Mouse (Mus musculus): ENCODE results near the gene Gmpr2.
A peak's percentile ranks its signal among the peaks of the same experiment; 100 is the strongest.

DNA sequence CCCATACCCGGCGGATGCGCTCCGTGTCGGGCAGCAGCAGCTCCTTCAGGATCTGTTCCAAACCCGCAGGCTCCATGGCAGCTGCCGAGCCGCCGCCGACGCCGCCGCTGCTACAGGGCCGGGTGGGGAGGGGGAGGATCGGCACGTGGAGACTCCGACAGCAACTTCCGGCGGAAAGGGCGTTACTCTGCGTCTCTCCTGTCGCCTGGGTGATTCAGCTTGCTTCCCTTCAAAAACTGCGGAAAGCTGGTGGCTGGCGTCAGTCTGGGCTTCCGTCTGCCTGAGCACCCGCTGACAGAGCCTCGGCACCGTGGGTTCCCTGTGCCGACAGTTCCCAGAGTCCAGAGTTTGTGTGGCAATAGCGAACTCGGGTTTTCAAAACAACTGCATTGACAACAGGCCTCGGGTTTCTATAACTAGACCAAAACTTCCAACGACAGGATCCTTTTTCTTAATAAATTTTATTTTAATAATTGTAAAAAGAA lies 36.2 kb upstream of the Gmpr2 start, which contains the start of gene Ipo4:
- TF ChIP-seq POLR2A (IDR thresholded peaks at IDR 0.05; ENCODE audit: extremely low read depth, insufficient read depth, low read length) (0 out of 2 replicates have a peak, but pooled peaks have one; percentile 37), CTCF (IDR thresholded peaks at IDR 0.05; ENCODE audit: low read depth, low read length) (no peak)

Measured in liver, adult 2 months (tissue).